Mouse (Mus musculus) lung, postnatal 0 days (tissue): Measurements from ENCODE around the gene Nek7. TPM values are rescaled to one million over a fixed set of nuclear protein-coding genes. Genes with fewer than 3 reads are reported as not detected.

Source experiments
- ATAC-seq: fragments of 200-750 bp; cut with Nextera tagmentation; 2 replicates; pipeline ENCODE4 v1.8.0; 2017; ENCODE audit warnings: moderate library complexity
- DNase-seq: peaks from one replicate; pipeline ENCODE4 v3.0.0-alpha.2; 2016; ENCODE audit warnings: low spot score
- H3K27ac ChIP-seq: fragments of 300-500 bp; sonication (generic); 2 replicates; pipeline ENCODE4 v1.5.1; 2014; ENCODE audit warnings: antibody characterized with exemption, mild to moderate bottlenecking, low read length, mixed read lengths
- H3K27me3 ChIP-seq: fragments of 300-500 bp; sonication (generic); replicated peaks from 2 replicates; pipeline ENCODE4 v1.6.1; 2014; ENCODE audit warnings: low read length, mixed read lengths; ENCODE audit not compliant: insufficient read depth
- H3K36me3 ChIP-seq: fragments of 300-500 bp; sonication (generic); 2 replicates; pipeline ENCODE4 v1.6.1; 2014; ENCODE audit warnings: low read length, mixed read lengths; ENCODE audit not compliant: insufficient read depth
- H3K4me1 ChIP-seq: fragments of 300-500 bp; sonication (generic); 2 replicates; pipeline ENCODE4 v1.6.1; 2014; ENCODE audit warnings: antibody characterized with exemption, low read depth, low read length, mixed read lengths; ENCODE audit not compliant: insufficient read depth
- H3K4me2 ChIP-seq: fragments of 300-500 bp; sonication (generic); replicated peaks from 2 replicates; pipeline ENCODE4 v1.6.1; 2014; ENCODE audit warnings: low read depth, mild to moderate bottlenecking, low read length, moderate library complexity, mixed read lengths
- H3K4me3 ChIP-seq: fragments of 300-500 bp; sonication (generic); 2 replicates; pipeline ENCODE4 v1.5.1; 2014; ENCODE audit warnings: low read depth, low read length
- H3K9ac ChIP-seq: fragments of 300-500 bp; sonication (generic); replicated peaks from 2 replicates; pipeline ENCODE4 v1.6.1; 2014; ENCODE audit warnings: low read depth, mild to moderate bottlenecking
- H3K9me3 ChIP-seq: fragments of 300-500 bp; sonication (generic); 2 replicates; pipeline ENCODE4 v1.6.1; 2016; ENCODE audit warnings: low read length, mixed read lengths
- CTCF ChIP-seq: IDR thresholded peaks from 2 replicates; pipeline ENCODE4 v1.5.1; 2016; ENCODE audit warnings: antibody characterized with exemption, mild to moderate bottlenecking
- EP300 ChIP-seq: IDR thresholded peaks from 2 replicates; pipeline ENCODE4 v1.6.1; 2016; ENCODE audit warnings: antibody characterized with exemption, mild to moderate bottlenecking, control low read depth
- WGBS: fragments of 180-500 bp; shearing (Covaris S2); extraction: QIAGEN DNeasy Blood & Tissue Kit; methylation state at CpG from one replicate; pipeline ENCODE4 v1.1.7; 2014; 5-methylcytosine and 5-hydroxymethylcytosine counted together
- polyA plus RNA-seq: library from polyadenylated mRNA; unstranded; fragments of >200 nt; fragmentation: Nextera tagmentation; extraction: Ambion mirVana; gene quantifications from 2 replicates; pipeline ENCODE4 v1.2.1, GENCODE M21; 2015

Gene Nek7
- polyA plus RNA-seq, 1 experiment from 2014 or later = 41.6 TPM

DNA sequence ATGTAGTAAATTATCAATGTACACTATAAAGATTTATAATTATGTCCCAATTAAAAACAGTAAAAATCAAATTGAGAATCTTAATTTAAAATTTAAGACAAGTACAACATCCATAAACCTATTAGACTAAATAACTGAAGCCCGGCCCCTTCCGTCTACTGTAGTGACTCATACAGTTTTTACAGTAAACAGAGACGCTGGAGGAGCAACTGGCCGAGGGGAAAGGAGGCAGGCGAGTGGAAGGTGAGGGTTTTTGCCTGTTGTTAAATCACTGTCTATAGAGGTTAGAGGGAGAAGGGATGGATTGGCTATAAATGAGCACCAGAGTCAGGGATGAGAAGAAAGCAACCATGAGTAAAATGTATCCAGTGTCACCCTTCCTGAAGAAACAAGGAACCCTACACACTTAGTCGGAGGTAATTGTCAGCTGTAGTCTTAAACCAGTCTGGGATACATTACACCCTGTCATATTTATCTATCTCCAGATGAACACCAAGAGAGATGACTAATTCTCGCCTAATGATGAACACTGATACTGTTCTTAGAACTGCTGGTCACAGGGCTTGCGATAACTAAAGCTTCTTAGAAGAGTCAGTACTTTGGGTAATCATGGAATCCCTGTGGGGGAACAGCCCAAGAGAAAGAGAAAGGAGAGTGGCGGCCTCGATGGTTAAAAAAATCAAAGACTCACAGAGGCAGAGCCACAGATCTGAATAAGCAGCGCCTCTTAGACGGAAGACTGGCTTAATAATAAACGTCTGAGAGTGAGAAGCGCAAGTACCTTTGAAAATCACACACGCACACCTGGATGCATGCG, 84.0 kb downstream of the Nek7 start:
- H3K4me2 ChIP-seq = no peak overlapping the region

GRCm38 (mm10) chr1:138530604-138531003, 89.3 kb downstream of the Nek7 start:
- Histone ChIP-seq H3K4me1 (no peaks in the 10 kb centered on the region), H3K9me3 (no peaks in the 10 kb centered on the region), H3K4me2 (no peak overlapping the region), H3K27me3 (no peaks in the 10 kb centered on the region), H3K36me3 (no peaks in the 10 kb centered on the region), H3K9ac (no peak overlapping the region), H3K4me3 (no peak overlapping the region), H3K27ac (no peak overlapping the region)
- DNase-seq = no peak
- WGBS = 88% methylated on average over 5 of the region's 5 CpGs
- TF ChIP-seq CTCF = no peak
- no peak for TF ChIP-seq EP300
- no peak for ATAC-seq

More for the DNA sequence above, 84.0 kb downstream of the Nek7 start:
- no peaks in the 10 kb centered on the region for H3K9me3 ChIP-seq
- TF ChIP-seq CTCF = no peak
- H3K27me3 ChIP-seq = no peaks in the 10 kb centered on the region
- no peak overlapping the region for H3K9ac ChIP-seq
- DNase-seq (no peak), ATAC-seq (no peak)
- H3K4me3 ChIP-seq = no peak overlapping the region
- 55% methylated on average over 16 of the region's 16 CpGs for WGBS
- H3K27ac ChIP-seq = no peak overlapping the region
- H3K4me1 ChIP-seq = no peaks in the 10 kb centered on the region
- H3K36me3 ChIP-seq = no peaks in the 10 kb centered on the region

- WGBS = 85% methylated on average over 6 of the region's 6 CpGs
- no peaks in the 10 kb centered on the region for H3K36me3 ChIP-seq
- no peak for ATAC-seq
- TF ChIP-seq EP300 (no peak), CTCF (no peak)
- H3K27me3 ChIP-seq = no peaks in the 10 kb centered on the region
- no peak overlapping the region for H3K4me3 ChIP-seq
- no peak overlapping the region for H3K9ac ChIP-seq
- no peak overlapping the region for H3K4me2 ChIP-seq
- no peaks in the 10 kb centered on the region for H3K4me1 ChIP-seq
- no peak for DNase-seq
- no peaks in the 10 kb centered on the region for H3K9me3 ChIP-seq
- H3K27ac ChIP-seq = no peak overlapping the region
Observed at GRCm38 (mm10) chr1:138523962-138524361, 96.0 kb downstream of the Nek7 start.

- ATAC-seq (no peak), DNase-seq (no peak)
- H3K4me1 ChIP-seq = no peaks in the 10 kb centered on the region; the same call in 1 of the 2 replicates
- H3K36me3 ChIP-seq = no peaks in the 10 kb centered on the region; the same call in 1 of the 2 replicates
- no peak overlapping the region for H3K9ac ChIP-seq
- WGBS = 53% methylated on average over 5 of the region's 5 CpGs
- no peak overlapping the region for H3K27ac ChIP-seq
- no peaks in the 10 kb centered on the region for H3K27me3 ChIP-seq
- H3K9me3 ChIP-seq = no peaks in the 10 kb centered on the region
- no peak overlapping the region for H3K4me3 ChIP-seq
- TF ChIP-seq CTCF (no peak), EP300 (no peak)
- no peak overlapping the region for H3K4me2 ChIP-seq
Observed at GRCm38 (mm10) chr1:138518235-138518634, 101.7 kb downstream of the Nek7 start.

DNA sequence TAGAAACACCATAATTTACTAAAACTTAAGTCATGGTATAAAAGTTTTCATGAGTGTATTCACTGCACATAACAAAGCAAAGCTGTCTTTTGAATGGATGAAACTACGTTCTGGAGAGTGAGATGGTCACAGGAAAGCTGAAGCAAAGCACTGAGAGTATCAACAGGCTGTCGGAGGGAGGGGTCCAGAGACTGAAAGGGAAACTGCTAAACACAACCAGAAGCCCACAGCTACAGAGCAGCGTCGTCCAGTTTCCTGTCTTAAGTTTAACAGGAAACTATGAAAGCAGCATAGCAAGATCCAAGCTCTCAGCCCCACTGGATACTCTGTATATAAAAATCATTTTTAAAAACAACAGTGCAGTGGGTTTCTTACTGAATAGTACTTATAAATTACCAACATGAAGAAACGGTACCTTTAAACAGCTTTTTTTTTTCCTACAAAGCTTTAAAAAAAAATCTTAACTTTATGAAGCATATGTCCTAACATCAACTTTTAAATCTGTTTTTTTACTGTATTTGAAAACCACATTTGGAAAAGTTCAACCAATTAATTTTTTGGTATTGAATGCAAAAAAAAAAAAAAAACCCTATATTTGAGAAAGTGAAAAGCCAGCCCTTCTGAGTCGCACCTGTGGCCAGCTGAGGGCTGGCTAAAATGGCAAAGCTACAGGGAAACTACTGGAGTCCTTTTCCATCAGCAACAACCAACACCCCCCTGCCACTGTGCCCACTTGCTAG, 102.4 kb downstream of the Nek7 start:
- TF ChIP-seq EP300 = 0 out of 2 replicates have a peak, but pooled peaks have one; percentile 29
- TF ChIP-seq CTCF = no peak
- DNase-seq (peak; percentile 48), ATAC-seq (peak; percentile 51; the same call in 1 of the 2 replicates)
- Histone ChIP-seq H3K27ac (no peak overlapping the region), H3K4me2 (0 out of 2 replicates have a peak overlapping the region, but pooled peaks have one; percentile 14), H3K36me3 (no peaks in the 10 kb centered on the region; the same call in 1 of the 2 replicates), H3K9ac (no peak overlapping the region), H3K4me3 (no peak overlapping the region), H3K4me1 (no peaks in the 10 kb centered on the region; the same call in 1 of the 2 replicates), H3K9me3 (no peaks in the 10 kb centered on the region), H3K27me3 (no peaks in the 10 kb centered on the region)
- 43% methylated on average over 6 of the region's 6 CpGs for WGBS

- TF ChIP-seq CTCF (no peak), EP300 (no peak)
- H3K36me3 ChIP-seq = no peaks in the 10 kb centered on the region; the same call in 1 of the 2 replicates
- H3K9ac ChIP-seq = no peak overlapping the region
- H3K27me3 ChIP-seq = no peaks in the 10 kb centered on the region
- ATAC-seq (peak; percentile 46; the same call in 1 of the 2 replicates), DNase-seq (peak; percentile 35)
- H3K4me2 ChIP-seq = 0 out of 2 replicates have a peak overlapping the region, but pooled peaks have one; percentile 14
- H3K4me3 ChIP-seq = no peak overlapping the region
- no peak overlapping the region for H3K27ac ChIP-seq
- 54% methylated on average over 2 of the region's 2 CpGs for WGBS
- H3K9me3 ChIP-seq = no peaks in the 10 kb centered on the region
- no peaks in the 10 kb centered on the region; the same call in 1 of the 2 replicates for H3K4me1 ChIP-seq
Observed at GRCm38 (mm10) chr1:138516946-138517345, 103.0 kb downstream of the Nek7 start.
